Mouse (Mus musculus) forebrain, embryonic 12.5 days (tissue): ENCODE results near the gene Bend5. TPM values are rescaled to one million over a fixed set of nuclear protein-coding genes. Genes with fewer than 3 reads are reported as not detected.

ENCODE experiments used
- ATAC-seq: fragments of 200-750 bp; cut with Nextera tagmentation; 2 replicates; pipeline ENCODE4 v1.8.0; 2017; ENCODE audit warnings: moderate TSS enrichment; ENCODE audit not compliant: low FRiP score
- H3K27ac ChIP-seq: fragments of 300-500 bp; sonication (generic); 2 replicates; pipeline ENCODE4 v1.5.1; 2016; ENCODE audit warnings: mild to moderate bottlenecking
- H3K27me3 ChIP-seq: fragments of 300-500 bp; sonication (generic); 2 replicates; pipeline ENCODE4 v1.6.1; 2016; ENCODE audit warnings: mild to moderate bottlenecking
- H3K36me3 ChIP-seq: fragments of 300-500 bp; sonication (generic); replicated peaks from 2 replicates; pipeline ENCODE4 v1.6.1; 2016; ENCODE audit warnings: mild to moderate bottlenecking
- H3K4me1 ChIP-seq: fragments of 300-500 bp; sonication (generic); 2 replicates; pipeline ENCODE4 v1.6.1; 2016
- H3K4me2 ChIP-seq: fragments of 300-500 bp; sonication (generic); 2 replicates; pipeline ENCODE4 v1.6.1; 2016; ENCODE audit warnings: mild to moderate bottlenecking, moderate library complexity
- H3K4me3 ChIP-seq: fragments of 300-500 bp; sonication (generic); replicated peaks from 2 replicates; pipeline ENCODE4 v1.5.1; 2016; ENCODE audit warnings: mild to moderate bottlenecking
- H3K9ac ChIP-seq: fragments of 300-500 bp; sonication (generic); 2 replicates; pipeline ENCODE4 v1.6.1; 2016; ENCODE audit warnings: mild to moderate bottlenecking
- H3K9me3 ChIP-seq: fragments of 300-500 bp; sonication (generic); 2 replicates; pipeline ENCODE4 v1.6.1; 2016
- WGBS: fragments of 180-500 bp; shearing (Covaris S2); methylation state at CpG from one replicate; pipeline ENCODE4 v1.1.7; 2016; 5-methylcytosine and 5-hydroxymethylcytosine counted together
- polyA plus RNA-seq: library from polyadenylated mRNA; unstranded; fragments of >200 nt; fragmentation: Nextera tagmentation; extraction: Ambion mirVana; gene quantifications from 2 replicates; pipeline ENCODE4 v1.2.1, GENCODE M21; 2016

Gene Bend5
- polyA plus RNA-seq, 1 experiment from 2014 or later: 46.5 TPM

GRCm38 (mm10) chr4:111469847-111470246 is 55.0 kb downstream of the Bend5 start:
- Histone ChIP-seq H3K4me1 (peaks cover 4% of the 10 kb centered on the region; the same call in 1 of the 2 replicates), H3K9me3 (no peaks in the 10 kb centered on the region), H3K4me2 (no peak overlapping the region), H3K9ac (no peak overlapping the region), H3K4me3 (no peak overlapping the region), H3K36me3 (no peaks in the 10 kb centered on the region), H3K27ac (no peak overlapping the region), H3K27me3 (peaks cover 7% of the 10 kb centered on the region; the same call in 1 of the 2 replicates)
- 84% methylated on average over 2 of the region's 2 CpGs for WGBS
- no peak for ATAC-seq

- Histone ChIP-seq H3K9me3 (no peaks in the 10 kb centered on the region), H3K4me3 (no peak overlapping the region), H3K4me2 (no peak overlapping the region), H3K36me3 (no peaks in the 10 kb centered on the region), H3K9ac (no peak overlapping the region), H3K27me3 (peaks cover 18% of the 10 kb centered on the region), H3K4me1 (peaks cover 9% of the 10 kb centered on the region; the same call in 1 of the 2 replicates), H3K27ac (no peak overlapping the region)
- ATAC-seq: no peak
- 88% methylated on average over 3 of the region's 3 CpGs for WGBS
These were observed 56.9 kb downstream of the Bend5 start for GRCm38 (mm10) chr4:111471726-111472125.

- ATAC-seq: no peak
- no peak overlapping the region for H3K4me3 ChIP-seq
- H3K36me3 ChIP-seq: no peaks in the 10 kb centered on the region
- H3K9ac ChIP-seq: no peak overlapping the region
- H3K4me1 ChIP-seq: peaks cover 11% of the 10 kb centered on the region; the same call in 1 of the 2 replicates
- H3K9me3 ChIP-seq: no peaks in the 10 kb centered on the region
- H3K27ac ChIP-seq: no peak overlapping the region
- WGBS: 53% methylated on average over 3 of the region's 3 CpGs
- no peak overlapping the region for H3K4me2 ChIP-seq
- peaks cover 24% of the 10 kb centered on the region for H3K27me3 ChIP-seq
These were observed 57.7 kb downstream of the Bend5 start for GRCm38 (mm10) chr4:111472511-111472910.

- Histone ChIP-seq H3K4me1 (peaks cover 16% of the 10 kb centered on the region), H3K9me3 (no peaks in the 10 kb centered on the region), H3K36me3 (no peaks in the 10 kb centered on the region), H3K27me3 (peaks cover 25% of the 10 kb centered on the region), H3K4me3 (no peak overlapping the region), H3K4me2 (no peak overlapping the region), H3K27ac (no peak overlapping the region), H3K9ac (no peak overlapping the region)
- ATAC-seq: no peak
- 81% methylated on average over 1 of the region's 1 CpGs for WGBS
These were observed 58.2 kb downstream of the Bend5 start for GRCm38 (mm10) chr4:111473014-111473413.

- Histone ChIP-seq H3K9me3 (no peaks in the 10 kb centered on the region), H3K27me3 (peaks cover 29% of the 10 kb centered on the region), H3K27ac (no peak overlapping the region), H3K36me3 (no peaks in the 10 kb centered on the region), H3K9ac (no peak overlapping the region), H3K4me2 (no peak overlapping the region), H3K4me3 (no peak overlapping the region), H3K4me1 (peaks cover 26% of the 10 kb centered on the region)
- peak; percentile 53; the same call in 1 of the 2 replicates for ATAC-seq
- WGBS: 63% methylated on average over 10 of the region's 10 CpGs
These were observed 60.7 kb downstream of the Bend5 start for GRCm38 (mm10) chr4:111475374-111475971.

GRCm38 (mm10) chr4:111477507-111477906 is 62.7 kb downstream of the Bend5 start:
- no peak overlapping the region for H3K27ac ChIP-seq
- H3K4me1 ChIP-seq: peaks cover 23% of the 10 kb centered on the region
- no peaks in the 10 kb centered on the region for H3K36me3 ChIP-seq
- peaks cover 34% of the 10 kb centered on the region for H3K27me3 ChIP-seq
- no peak for ATAC-seq
- no peak overlapping the region for H3K9ac ChIP-seq
- 21% methylated on average over 4 of the region's 4 CpGs for WGBS
- H3K4me2 ChIP-seq: no peak overlapping the region
- no peak overlapping the region for H3K4me3 ChIP-seq
- H3K9me3 ChIP-seq: no peaks in the 10 kb centered on the region

GRCm38 (mm10) chr4:111483499-111483898 is 68.7 kb downstream of the Bend5 start:
- ATAC-seq: no peak
- Histone ChIP-seq H3K27me3 (peaks cover 9% of the 10 kb centered on the region; the same call in 1 of the 2 replicates), H3K9me3 (no peaks in the 10 kb centered on the region), H3K4me3 (no peak overlapping the region), H3K4me1 (peaks cover 5% of the 10 kb centered on the region), H3K9ac (no peak overlapping the region), H3K36me3 (no peaks in the 10 kb centered on the region), H3K4me2 (no peak overlapping the region), H3K27ac (no peak overlapping the region)
- 92% methylated on average over 5 of the region's 5 CpGs for WGBS

- no peak overlapping the region for H3K4me2 ChIP-seq
- no peak for ATAC-seq
- H3K4me3 ChIP-seq: no peak overlapping the region
- no peaks in the 10 kb centered on the region for H3K36me3 ChIP-seq
- no peaks in the 10 kb centered on the region for H3K4me1 ChIP-seq
- H3K9me3 ChIP-seq: no peaks in the 10 kb centered on the region
- 77% methylated on average over 5 of the region's 5 CpGs for WGBS
- no peak overlapping the region for H3K9ac ChIP-seq
- no peak overlapping the region for H3K27ac ChIP-seq
- H3K27me3 ChIP-seq: peaks cover 7% of the 10 kb centered on the region; the same call in 1 of the 2 replicates
These were observed 70.4 kb downstream of the Bend5 start for GRCm38 (mm10) chr4:111485189-111485588.

- no peaks in the 10 kb centered on the region for H3K9me3 ChIP-seq
- ATAC-seq: no peak
- H3K4me3 ChIP-seq: no peak overlapping the region
- H3K4me2 ChIP-seq: no peak overlapping the region
- H3K9ac ChIP-seq: no peak overlapping the region
- WGBS: 76% methylated on average over 5 of the region's 5 CpGs
- no peaks in the 10 kb centered on the region for H3K4me1 ChIP-seq
- 0 out of 2 replicates have a peak, but pooled peaks cover 6% of the 10 kb centered on the region for H3K27me3 ChIP-seq
- no peak overlapping the region for H3K27ac ChIP-seq
- H3K36me3 ChIP-seq: no peaks in the 10 kb centered on the region
These were observed 71.4 kb downstream of the Bend5 start for GRCm38 (mm10) chr4:111486187-111486586.

- H3K4me1 ChIP-seq: no peaks in the 10 kb centered on the region
- H3K9me3 ChIP-seq: no peaks in the 10 kb centered on the region
- no peak overlapping the region for H3K9ac ChIP-seq
- no peak overlapping the region for H3K27ac ChIP-seq
- no peaks in the 10 kb centered on the region for H3K27me3 ChIP-seq
- no peak overlapping the region for H3K4me2 ChIP-seq
- H3K4me3 ChIP-seq: no peak overlapping the region
- no peaks in the 10 kb centered on the region for H3K36me3 ChIP-seq
- no peak for ATAC-seq
- 94% methylated on average over 4 of the region's 4 CpGs for WGBS
These were observed 72.5 kb downstream of the Bend5 start for GRCm38 (mm10) chr4:111487233-111487843.

GRCm38 (mm10) chr4:111493750-111494404 is 79.1 kb downstream of the Bend5 start:
- no peaks in the 10 kb centered on the region for H3K27me3 ChIP-seq
- no peaks in the 10 kb centered on the region for H3K9me3 ChIP-seq
- H3K9ac ChIP-seq: no peak overlapping the region
- H3K36me3 ChIP-seq: no peaks in the 10 kb centered on the region
- no peak overlapping the region for H3K27ac ChIP-seq
- H3K4me3 ChIP-seq: no peak overlapping the region
- H3K4me2 ChIP-seq: no peak overlapping the region
- peak; percentile 44; the same call in 1 of the 2 replicates for ATAC-seq
- H3K4me1 ChIP-seq: no peaks in the 10 kb centered on the region
- WGBS: 61% methylated on average over 5 of the region's 5 CpGs

GRCm38 (mm10) chr4:111495949-111496348 is 81.1 kb downstream of the Bend5 start:
- no peaks in the 10 kb centered on the region for H3K27me3 ChIP-seq
- no peaks in the 10 kb centered on the region for H3K4me1 ChIP-seq
- H3K4me2 ChIP-seq: no peak overlapping the region
- H3K36me3 ChIP-seq: no peaks in the 10 kb centered on the region
- no peak overlapping the region for H3K4me3 ChIP-seq
- no peak overlapping the region for H3K9ac ChIP-seq
- 15% methylated on average over 2 of the region's 2 CpGs for WGBS
- peak; percentile 70; the same call in 1 of the 2 replicates for ATAC-seq
- H3K27ac ChIP-seq: no peak overlapping the region
- H3K9me3 ChIP-seq: no peaks in the 10 kb centered on the region
